Mouse (Mus musculus) cerebellum, postnatal 14 days (tissue): ENCODE measurements at regions not wholly inside any gene's neighbourhood (a gene's known extent, or its start where the extent isn't known, plus 50 kb on each side); places are given as distances from the start of the nearest gene placed in this dataset.
"Not testable (repeated sequence)": the region's sequence is repeated elsewhere in the genome, so short reads cannot be mapped to it uniquely, and the experiment has no call there.

Experiments
- DNase-seq, 2 experiments: peaks; one replicate each; pipeline ENCODE4 v3.0.0; 2021; ENCODE audit warnings: mixed read lengths in 2 of 2

GRCm38 (mm10) chr5:40441239-40441638 is 686.0 kb upstream of the Hs3st1 start:
- DNase-seq = no peak

GRCm38 (mm10) chr5:40402721-40403120 is 647.4 kb upstream of the Hs3st1 start:
- no peak for DNase-seq

GRCm38 (mm10) chr5:40394798-40395197 is 639.5 kb upstream of the Hs3st1 start:
- DNase-seq = no peak

GRCm38 (mm10) chr5:40389591-40389990 is 634.3 kb upstream of the Hs3st1 start:
- no peak for DNase-seq

GRCm38 (mm10) chr5:40366956-40367355 is 611.7 kb upstream of the Hs3st1 start:
- DNase-seq = no peak

- DNase-seq = no peak
These were observed 576.0 kb upstream of the Hs3st1 start for GRCm38 (mm10) chr5:40331237-40331636.

- DNase-seq = no peak
These were observed 553.2 kb upstream of the Hs3st1 start for GRCm38 (mm10) chr5:40308510-40308909.

GRCm38 (mm10) chr5:40304777-40305176 is 549.5 kb upstream of the Hs3st1 start:
- not testable (repeated sequence) for DNase-seq

- no peak for DNase-seq
These were observed 539.8 kb upstream of the Hs3st1 start for GRCm38 (mm10) chr5:40294868-40295693.

GRCm38 (mm10) chr5:40282330-40282729 is 527.1 kb upstream of the Hs3st1 start:
- peak in 1 of 2 experiments; percentile 0 for DNase-seq

- no peak for DNase-seq
These were observed 491.4 kb upstream of the Hs3st1 start for GRCm38 (mm10) chr5:40246664-40247063.
